Mouse (Mus musculus): ENCODE measurements around the gene Grk6. TPM values are rescaled to one million over a fixed set of nuclear protein-coding genes. Genes with fewer than 3 reads are reported as not detected.

Gene Grk6
- total and polyA plus RNA-seq, 2 experiments = 8.8 to 14.3 TPM

- H3K27ac ChIP-seq (replicated peaks; ENCODE audit: insufficient read depth, low read depth, low read length) = no peak overlapping the region
- 6% methylated on average over 29 of the region's 29 CpGs for WGBS
- H3K79me2 ChIP-seq (ENCODE audit: control insufficient read depth, insufficient read depth, low read length) = no peaks in the 10 kb centered on the region
- peaks cover 4% of the 10 kb centered on the region; the same call in 1 of the 2 replicates for H3K27me3 ChIP-seq (ENCODE audit: control insufficient read depth, insufficient read depth, low read length)
- TF ChIP-seq POLR2A (IDR thresholded peaks at IDR 0.05; ENCODE audit: extremely low read depth, insufficient read depth, low read length) = no peak
- TF ChIP-seq CTCF (IDR thresholded peaks at IDR 0.05; ENCODE audit: low read depth, low read length) = no peak
- H3K9ac ChIP-seq (ENCODE audit: low read depth, low read length) = peak overlapping the region; percentile 68
- H3K4me1 ChIP-seq (ENCODE audit: control insufficient read depth, insufficient read depth, low read length) = no peaks in the 10 kb centered on the region; the same call in 1 of the 2 replicates
- H3K36me3 ChIP-seq (ENCODE audit: control insufficient read depth, insufficient read depth, low read length) = no peaks in the 10 kb centered on the region
- DNase-seq (ENCODE audit: extremely low read depth, low read depth, low spot score) = no peak
- peak overlapping the region; percentile 69 for H3K4me3 ChIP-seq (ENCODE audit: insufficient read depth, low read depth, low read length)
These were observed 42.2 kb downstream of the Grk6 start for GRCm38 (mm10) chr13:55486916-55487577.

DNA sequence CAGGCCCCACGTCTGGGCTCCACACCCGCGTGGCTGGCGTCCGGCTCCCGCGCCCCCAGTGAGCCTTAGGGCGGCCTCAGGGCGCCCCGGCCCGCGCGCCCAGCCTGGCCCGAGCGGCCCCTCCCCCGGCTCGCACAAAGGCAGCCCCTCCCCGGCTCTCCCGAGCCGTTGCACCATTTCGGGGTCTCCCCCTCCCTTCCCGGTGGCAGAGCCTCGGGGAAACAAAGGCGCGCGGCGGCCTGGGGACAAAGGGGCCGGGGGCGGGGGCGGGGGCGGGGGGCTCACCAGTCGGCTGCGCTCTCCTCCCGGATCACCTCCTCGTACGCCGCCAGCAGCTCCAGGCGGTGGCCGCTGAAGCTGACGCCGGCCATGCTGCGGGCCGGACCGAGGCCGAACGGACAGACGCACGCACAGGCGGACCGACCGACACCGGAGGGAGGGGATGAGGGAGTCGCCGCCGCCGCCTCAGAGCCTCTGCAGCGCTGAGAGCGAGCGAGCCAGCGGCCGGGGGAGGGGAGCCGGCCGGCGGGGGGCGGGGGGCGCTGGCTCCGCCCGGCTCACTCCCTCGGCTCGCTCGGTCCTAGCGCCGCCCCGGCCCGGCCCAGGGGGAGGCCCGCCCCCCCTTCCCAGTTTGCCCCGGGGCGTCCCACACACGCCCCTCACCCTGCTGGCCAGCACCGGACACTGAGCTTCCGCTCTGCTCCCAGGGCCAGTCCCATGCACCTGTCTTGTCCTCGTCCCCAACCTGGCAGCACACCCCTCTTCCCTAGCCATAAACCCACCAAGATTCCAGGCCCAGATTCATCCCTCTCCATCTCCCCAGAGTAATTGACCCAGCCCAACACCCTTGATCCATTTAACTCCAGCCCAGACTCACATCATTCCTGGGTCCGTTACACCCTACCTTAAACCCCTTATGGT is 43.0 kb downstream of the Grk6 start, which contains the start of gene Dbn1:
TSS of gene Dbn1 (minus strand) at position 534 of the 921 bp plus-strand sequence.
- no peaks in the 10 kb centered on the region for H3K36me3 ChIP-seq (ENCODE audit: control insufficient read depth, insufficient read depth, low read length)
- H3K9ac ChIP-seq (ENCODE audit: low read depth, low read length) = peak within 1 kb of the TSS; percentile 75
- WGBS = 5% methylated on average over 64 of the region's 83 CpGs
- no peaks in the 10 kb centered on the region for H3K79me2 ChIP-seq (ENCODE audit: control insufficient read depth, insufficient read depth, low read length)
- TF ChIP-seq CTCF (IDR thresholded peaks at IDR 0.05; ENCODE audit: low read depth, low read length) (no peak), POLR2A (IDR thresholded peaks at IDR 0.05; ENCODE audit: extremely low read depth, insufficient read depth, low read length) (no peak)
- H3K4me1 ChIP-seq (ENCODE audit: control insufficient read depth, insufficient read depth, low read length) = no peaks in the 10 kb centered on the region; the same call in 1 of the 2 replicates
- no peak within 1 kb of the TSS for H3K27ac ChIP-seq (replicated peaks; ENCODE audit: insufficient read depth, low read depth, low read length)
- peak within 1 kb of the TSS; percentile 69 for H3K4me3 ChIP-seq (ENCODE audit: insufficient read depth, low read depth, low read length)
- peaks cover 4% of the 10 kb centered on the region; the same call in 1 of the 2 replicates for H3K27me3 ChIP-seq (ENCODE audit: control insufficient read depth, insufficient read depth, low read length)
- DNase-seq (ENCODE audit: extremely low read depth, low read depth, low spot score) = no peak

- Histone ChIP-seq H3K79me2 (ENCODE audit: control insufficient read depth, insufficient read depth, low read length) (no peaks in the 10 kb centered on the region), H3K4me3 (ENCODE audit: insufficient read depth, low read depth, low read length) (no peak overlapping the region), H3K9ac (ENCODE audit: low read depth, low read length) (no peak overlapping the region), H3K27ac (replicated peaks; ENCODE audit: insufficient read depth, low read depth, low read length) (no peak overlapping the region), H3K27me3 (ENCODE audit: control insufficient read depth, insufficient read depth, low read length) (no peaks in the 10 kb centered on the region), H3K4me1 (ENCODE audit: control insufficient read depth, insufficient read depth, low read length) (peaks cover 3% of the 10 kb centered on the region), H3K36me3 (ENCODE audit: control insufficient read depth, insufficient read depth, low read length) (no peaks in the 10 kb centered on the region)
- WGBS = 60% methylated on average over 2 of the region's 2 CpGs
- DNase-seq (ENCODE audit: extremely low read depth, low read depth, low spot score) = no peak
- TF ChIP-seq CTCF (IDR thresholded peaks at IDR 0.05; ENCODE audit: low read depth, low read length) (no peak), POLR2A (IDR thresholded peaks at IDR 0.05; ENCODE audit: extremely low read depth, insufficient read depth, low read length) (no peak)
These were observed 49.4 kb downstream of the Grk6 start for GRCm38 (mm10) chr13:55494257-55494656.

- 20% methylated on average over 18 of the region's 18 CpGs for WGBS
- H3K4me1 ChIP-seq (ENCODE audit: control insufficient read depth, insufficient read depth, low read length) = peaks cover 3% of the 10 kb centered on the region
- DNase-seq (ENCODE audit: extremely low read depth, low read depth, low spot score) = peak; percentile 97
- H3K79me2 ChIP-seq (ENCODE audit: control insufficient read depth, insufficient read depth, low read length) = no peaks in the 10 kb centered on the region
- H3K9ac ChIP-seq (ENCODE audit: low read depth, low read length) = no peak overlapping the region
- no peak overlapping the region for H3K27ac ChIP-seq (replicated peaks; ENCODE audit: insufficient read depth, low read depth, low read length)
- no peaks in the 10 kb centered on the region for H3K27me3 ChIP-seq (ENCODE audit: control insufficient read depth, insufficient read depth, low read length)
- no peak overlapping the region for H3K4me3 ChIP-seq (ENCODE audit: insufficient read depth, low read depth, low read length)
- H3K36me3 ChIP-seq (ENCODE audit: control insufficient read depth, insufficient read depth, low read length) = no peaks in the 10 kb centered on the region
- TF ChIP-seq POLR2A (IDR thresholded peaks at IDR 0.05; ENCODE audit: extremely low read depth, insufficient read depth, low read length) (no peak), CTCF (IDR thresholded peaks at IDR 0.05; ENCODE audit: low read depth, low read length) (0 out of 2 replicates have a peak, but pooled peaks have one; percentile 10)
These were observed 50.2 kb downstream of the Grk6 start for GRCm38 (mm10) chr13:55494883-55495621.

- no peak for TF ChIP-seq POLR2A (IDR thresholded peaks at IDR 0.05; ENCODE audit: extremely low read depth, insufficient read depth, low read length)
- no peak for TF ChIP-seq CTCF (IDR thresholded peaks at IDR 0.05; ENCODE audit: low read depth, low read length)
- 68% methylated on average over 4 of the region's 4 CpGs for WGBS
- Histone ChIP-seq H3K4me3 (ENCODE audit: insufficient read depth, low read depth, low read length) (no peak overlapping the region), H3K79me2 (ENCODE audit: control insufficient read depth, insufficient read depth, low read length) (no peaks in the 10 kb centered on the region), H3K36me3 (ENCODE audit: control insufficient read depth, insufficient read depth, low read length) (no peaks in the 10 kb centered on the region), H3K9ac (ENCODE audit: low read depth, low read length) (no peak overlapping the region), H3K27me3 (ENCODE audit: control insufficient read depth, insufficient read depth, low read length) (no peaks in the 10 kb centered on the region), H3K27ac (replicated peaks; ENCODE audit: insufficient read depth, low read depth, low read length) (no peak overlapping the region), H3K4me1 (ENCODE audit: control insufficient read depth, insufficient read depth, low read length) (peaks cover 3% of the 10 kb centered on the region)
- DNase-seq (ENCODE audit: extremely low read depth, low read depth, low spot score) = no peak
These were observed 50.8 kb downstream of the Grk6 start for GRCm38 (mm10) chr13:55495702-55496101.

Data from liver, adult 2 months (tissue).